Mouse (Mus musculus): Measurements from ENCODE around the gene Angptl8. TPM values are rescaled to one million over a fixed set of nuclear protein-coding genes. Genes with fewer than 3 reads are reported as not detected.
"Not testable (repeated sequence)": the region's sequence is repeated elsewhere in the genome, so short reads cannot be mapped to it uniquely, and the experiment has no call there.

Gene Angptl8
- polyA plus RNA-seq, 1 experiment = not detected

DNA sequence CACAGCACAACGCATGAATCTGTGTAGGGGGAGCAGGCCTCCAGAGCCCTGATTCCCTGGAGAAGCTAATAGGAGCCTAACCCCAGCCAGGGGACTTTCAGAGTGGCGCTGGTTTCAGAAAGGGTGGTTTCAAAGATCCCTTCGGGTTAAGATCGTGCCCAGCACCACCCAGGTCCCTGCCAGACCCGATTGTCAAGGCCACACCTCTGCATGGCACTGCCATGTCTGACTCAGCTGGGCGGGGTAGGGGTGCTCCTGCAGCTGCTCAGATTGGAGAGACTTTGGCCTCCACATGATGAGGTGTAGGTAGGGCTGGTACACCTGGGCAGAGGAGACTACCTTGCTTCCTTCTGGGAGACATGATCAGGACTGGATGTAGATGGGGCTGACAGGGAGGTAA lies 19.6 kb downstream of the Angptl8 start:
- no peaks in the 10 kb centered on the region for H3K4me1 ChIP-seq (ENCODE audit: control insufficient read depth, insufficient read depth, low read length)
- TF ChIP-seq CTCF (IDR thresholded peaks at IDR 0.05; ENCODE audit: extremely low read depth, insufficient read depth, low read length) = no peak
- no peak for TF ChIP-seq POLR2A (IDR thresholded peaks at IDR 0.05; ENCODE audit: extremely low read depth, insufficient read depth, low read length)
- no peak overlapping the region for H3K27ac ChIP-seq (ENCODE audit: insufficient read depth, low read length)
- H3K4me3 ChIP-seq (ENCODE audit: insufficient read depth, low read length) = no peak overlapping the region

- Histone ChIP-seq H3K27ac (ENCODE audit: insufficient read depth, low read length) (no peak overlapping the region), H3K4me1 (ENCODE audit: control insufficient read depth, insufficient read depth, low read length) (no peaks in the 10 kb centered on the region), H3K4me3 (ENCODE audit: insufficient read depth, low read length) (no peak overlapping the region)
- TF ChIP-seq POLR2A (IDR thresholded peaks at IDR 0.05; ENCODE audit: extremely low read depth, insufficient read depth, low read length) = no peak
- TF ChIP-seq CTCF (IDR thresholded peaks at IDR 0.05; ENCODE audit: extremely low read depth, insufficient read depth, low read length) = no peak
Measured at GRCm38 (mm10) chr9:21857501-21857900, 22.2 kb downstream of the Angptl8 start.

GRCm38 (mm10) chr9:21858084-21858483 lies 22.8 kb downstream of the Angptl8 start:
- no peak overlapping the region for H3K27ac ChIP-seq (ENCODE audit: insufficient read depth, low read length)
- H3K4me1 ChIP-seq (ENCODE audit: control insufficient read depth, insufficient read depth, low read length) = no peaks in the 10 kb centered on the region
- no peak for TF ChIP-seq POLR2A (IDR thresholded peaks at IDR 0.05; ENCODE audit: extremely low read depth, insufficient read depth, low read length)
- no peak overlapping the region for H3K4me3 ChIP-seq (ENCODE audit: insufficient read depth, low read length)

GRCm38 (mm10) chr9:21859606-21860005 lies 24.3 kb downstream of the Angptl8 start:
- no peak for TF ChIP-seq POLR2A (IDR thresholded peaks at IDR 0.05; ENCODE audit: extremely low read depth, insufficient read depth, low read length)
- TF ChIP-seq CTCF (IDR thresholded peaks at IDR 0.05; ENCODE audit: extremely low read depth, insufficient read depth, low read length) = no peak
- H3K4me1 ChIP-seq (ENCODE audit: control insufficient read depth, insufficient read depth, low read length) = no peaks in the 10 kb centered on the region
- no peak overlapping the region for H3K4me3 ChIP-seq (ENCODE audit: insufficient read depth, low read length)
- H3K27ac ChIP-seq (ENCODE audit: insufficient read depth, low read length) = no peak overlapping the region

GRCm38 (mm10) chr9:21860349-21860748 lies 25.0 kb downstream of the Angptl8 start:
- H3K27ac ChIP-seq (ENCODE audit: insufficient read depth, low read length); H3K4me1 ChIP-seq (ENCODE audit: control insufficient read depth, insufficient read depth, low read length); H3K4me3 ChIP-seq (ENCODE audit: insufficient read depth, low read length): not testable (repeated sequence)

DNA sequence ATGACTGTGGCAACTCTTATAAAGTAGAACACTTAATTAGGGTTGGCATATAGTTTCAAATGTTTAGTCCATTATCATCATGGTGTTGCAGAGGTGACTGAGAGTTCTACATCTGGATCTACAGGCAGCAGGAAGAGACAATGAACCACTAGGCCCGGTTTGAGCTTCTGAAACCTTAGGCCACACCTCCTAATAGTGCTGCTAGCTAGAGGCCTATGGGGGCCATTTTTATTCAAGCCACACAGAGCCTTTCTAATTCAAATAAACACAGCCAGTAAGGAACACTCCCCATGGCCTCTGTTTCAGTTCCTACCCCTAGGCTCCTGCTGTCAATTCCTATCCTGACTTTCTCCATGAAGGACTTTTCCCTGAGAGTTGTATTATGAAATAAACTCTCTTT lies 26.9 kb downstream of the Angptl8 start:
- Histone ChIP-seq H3K4me3 (ENCODE audit: insufficient read depth, low read length) (no peak overlapping the region), H3K4me1 (ENCODE audit: control insufficient read depth, insufficient read depth, low read length) (no peaks in the 10 kb centered on the region), H3K27ac (ENCODE audit: insufficient read depth, low read length) (no peak overlapping the region)
- TF ChIP-seq CTCF (IDR thresholded peaks at IDR 0.05; ENCODE audit: extremely low read depth, insufficient read depth, low read length) (no peak), POLR2A (IDR thresholded peaks at IDR 0.05; ENCODE audit: extremely low read depth, insufficient read depth, low read length) (no peak)

DNA sequence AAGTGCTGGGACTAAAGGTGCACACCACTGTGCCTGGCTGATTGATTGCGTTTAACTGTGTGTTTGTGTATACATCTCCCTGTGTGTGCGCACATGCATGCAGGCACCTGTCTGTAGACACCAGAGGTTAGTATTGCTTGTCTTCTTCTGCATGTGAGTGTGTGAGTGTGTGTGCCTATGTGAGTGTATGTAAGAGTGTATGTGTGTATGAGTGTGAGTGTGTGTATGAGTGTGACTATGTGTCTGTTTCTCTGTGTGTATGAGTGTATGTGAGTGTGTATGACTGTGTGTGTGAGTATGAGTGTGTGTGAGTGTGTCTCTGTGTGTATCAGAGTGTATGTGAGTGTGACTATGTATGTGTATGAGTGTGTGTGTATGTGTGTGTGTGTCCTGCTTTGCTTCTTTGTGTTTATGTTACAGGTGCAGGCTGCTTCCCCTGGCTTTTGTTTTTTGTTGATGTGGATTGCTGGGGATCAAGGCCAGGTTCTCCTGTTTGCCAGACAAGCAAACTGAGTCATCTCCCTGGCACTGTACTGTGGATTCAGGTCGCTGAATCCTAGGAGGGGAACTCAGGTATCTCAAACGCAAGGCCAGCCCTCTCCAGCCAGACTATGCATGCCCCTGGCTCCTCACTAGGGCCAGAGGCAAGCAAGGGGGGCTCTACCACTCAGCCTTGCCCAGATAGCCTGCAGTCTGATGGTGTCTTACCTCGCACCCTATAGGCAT lies 30.5 kb downstream of the Angptl8 start:
- no peak for TF ChIP-seq POLR2A (IDR thresholded peaks at IDR 0.05; ENCODE audit: extremely low read depth, insufficient read depth, low read length)
- no peak for TF ChIP-seq CTCF (IDR thresholded peaks at IDR 0.05; ENCODE audit: extremely low read depth, insufficient read depth, low read length)
- H3K4me3 ChIP-seq (ENCODE audit: insufficient read depth, low read length) = no peak overlapping the region
- peak overlapping the region; percentile 40; the same call in 1 of the 2 replicates for H3K27ac ChIP-seq (ENCODE audit: insufficient read depth, low read length)
- 0 out of 2 replicates have a peak, but pooled peaks cover 1% of the 10 kb centered on the region for H3K4me1 ChIP-seq (ENCODE audit: control insufficient read depth, insufficient read depth, low read length)

DNA sequence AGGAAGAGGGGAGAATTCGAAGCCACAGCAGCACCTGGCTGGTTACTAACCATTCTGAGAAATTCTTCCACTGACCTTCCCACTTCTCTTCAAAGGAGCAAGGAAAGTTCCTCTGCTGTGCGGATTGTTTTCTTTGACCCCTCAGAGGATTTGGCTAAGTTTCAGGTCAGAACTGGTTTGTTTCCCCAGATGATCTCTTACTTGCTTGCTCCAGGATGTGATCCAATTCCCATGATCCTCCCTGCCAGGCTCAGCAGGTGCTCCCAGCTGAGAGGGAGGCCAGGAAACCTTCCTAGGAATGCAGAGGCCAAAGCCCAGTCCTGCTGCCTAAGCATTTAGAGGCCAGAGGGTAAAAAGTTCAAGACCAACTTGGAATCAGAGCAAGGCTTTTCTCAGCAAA lies 31.3 kb downstream of the Angptl8 start:
- peak overlapping the region; percentile 40; the same call in 1 of the 2 replicates for H3K27ac ChIP-seq (ENCODE audit: insufficient read depth, low read length)
- H3K4me1 ChIP-seq (ENCODE audit: control insufficient read depth, insufficient read depth, low read length) = 0 out of 2 replicates have a peak, but pooled peaks cover 1% of the 10 kb centered on the region
- no peak overlapping the region for H3K4me3 ChIP-seq (ENCODE audit: insufficient read depth, low read length)
- no peak for TF ChIP-seq POLR2A (IDR thresholded peaks at IDR 0.05; ENCODE audit: extremely low read depth, insufficient read depth, low read length)
- TF ChIP-seq CTCF (IDR thresholded peaks at IDR 0.05; ENCODE audit: extremely low read depth, insufficient read depth, low read length) = no peak

GRCm38 (mm10) chr9:21867726-21868125 lies 32.4 kb downstream of the Angptl8 start:
- no peak for TF ChIP-seq POLR2A (IDR thresholded peaks at IDR 0.05; ENCODE audit: extremely low read depth, insufficient read depth, low read length)
- TF ChIP-seq CTCF (IDR thresholded peaks at IDR 0.05; ENCODE audit: extremely low read depth, insufficient read depth, low read length) = no peak
- Histone ChIP-seq H3K27ac (ENCODE audit: insufficient read depth, low read length) (no peak overlapping the region), H3K4me3 (ENCODE audit: insufficient read depth, low read length) (no peak overlapping the region), H3K4me1 (ENCODE audit: control insufficient read depth, insufficient read depth, low read length) (0 out of 2 replicates have a peak, but pooled peaks cover 1% of the 10 kb centered on the region)

DNA sequence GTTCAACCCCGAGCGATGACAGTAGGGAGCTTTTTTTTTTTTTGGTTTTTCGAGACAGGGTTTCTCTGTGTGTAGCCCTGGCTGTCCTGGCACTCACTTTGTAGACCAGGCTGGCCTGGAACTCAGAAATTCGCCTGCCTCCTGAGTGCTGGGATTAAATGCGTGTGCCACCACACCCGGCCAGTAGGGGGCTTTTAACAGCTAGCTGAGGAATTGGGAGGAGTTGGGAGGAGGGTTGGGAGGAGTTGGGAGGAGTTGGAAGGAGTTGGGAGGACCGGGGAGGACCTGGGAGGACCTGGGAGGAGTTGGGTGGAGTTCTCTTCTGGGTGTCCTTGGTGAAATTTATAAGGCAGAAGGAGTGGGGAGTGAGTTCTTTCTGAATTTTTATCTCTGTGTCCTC lies 34.0 kb downstream of the Angptl8 start:
- not testable (repeated sequence) for H3K4me3 ChIP-seq (ENCODE audit: insufficient read depth, low read length); H3K4me1 ChIP-seq (ENCODE audit: control insufficient read depth, insufficient read depth, low read length); H3K27ac ChIP-seq (ENCODE audit: insufficient read depth, low read length)

Data from cortical plate, adult 2 months (tissue).